Mouse (Mus musculus) neural tube, embryonic 12.5 days (tissue): ENCODE results near the gene Vmp1. TPM values are rescaled to one million over a fixed set of nuclear protein-coding genes. Genes with fewer than 3 reads are reported as not detected.

Experiments
- ATAC-seq: fragments of 200-750 bp; cut with Nextera tagmentation; 2 replicates; pipeline ENCODE4 v1.8.0; 2017; ENCODE audit warnings: low read depth, mild to moderate bottlenecking, moderate TSS enrichment, moderate library complexity; ENCODE audit not compliant: low FRiP score
- H3K27ac ChIP-seq: fragments of 300-500 bp; sonication (generic); 2 replicates; pipeline ENCODE4 v1.5.1; 2016
- H3K27me3 ChIP-seq: fragments of 300-500 bp; sonication (generic); replicated peaks from 2 replicates; pipeline ENCODE4 v1.6.1; 2016; ENCODE audit warnings: mild to moderate bottlenecking
- H3K36me3 ChIP-seq: fragments of 300-500 bp; sonication (generic); 2 replicates; pipeline ENCODE4 v1.6.1; 2016; ENCODE audit warnings: mild to moderate bottlenecking
- H3K4me1 ChIP-seq: fragments of 300-500 bp; sonication (generic); 2 replicates; pipeline ENCODE4 v1.6.1; 2016
- H3K4me2 ChIP-seq: fragments of 300-500 bp; sonication (generic); replicated peaks from 2 replicates; pipeline ENCODE4 v1.6.1; 2016; ENCODE audit warnings: mild to moderate bottlenecking
- H3K4me3 ChIP-seq: fragments of 300-500 bp; sonication (generic); 2 replicates; pipeline ENCODE4 v1.5.1; 2016
- H3K9ac ChIP-seq: fragments of 300-500 bp; sonication (generic); 2 replicates; pipeline ENCODE4 v1.6.1; 2016; ENCODE audit warnings: mild to moderate bottlenecking
- H3K9me3 ChIP-seq: fragments of 300-500 bp; sonication (generic); 2 replicates; pipeline ENCODE4 v1.6.1; 2016; ENCODE audit warnings: mild to moderate bottlenecking
- WGBS: fragments of 180-500 bp; shearing (Covaris S2); methylation state at CpG from one replicate; pipeline ENCODE4 v1.1.7; 2016; 5-methylcytosine and 5-hydroxymethylcytosine counted together
- polyA plus RNA-seq: library from polyadenylated mRNA; unstranded; fragments of >200 nt; fragmentation: Nextera tagmentation; extraction: Ambion mirVana; gene quantifications from 2 replicates; pipeline ENCODE4 v1.2.1, GENCODE M21; 2016

Vmp1 gene
- polyA plus RNA-seq, 1 experiment from 2014 or later, result 96.6 TPM

- Histone ChIP-seq H3K4me1 (no peaks in the 10 kb centered on the region), H3K27ac (no peak overlapping the region), H3K9me3 (no peaks in the 10 kb centered on the region), H3K4me3 (no peak overlapping the region), H3K4me2 (no peak overlapping the region), H3K9ac (no peak overlapping the region), H3K27me3 (no peaks in the 10 kb centered on the region), H3K36me3 (no peaks in the 10 kb centered on the region)
- ATAC-seq, result no peak
- 84% methylated on average over 6 of the region's 6 CpGs for WGBS
Observed at GRCm38 (mm10) chr11:86594188-86594876, 89.3 kb downstream of the Vmp1 start.

- 91% methylated on average over 5 of the region's 5 CpGs for WGBS
- no peak for ATAC-seq
- Histone ChIP-seq H3K9me3 (no peaks in the 10 kb centered on the region), H3K4me2 (no peak overlapping the region), H3K4me1 (no peaks in the 10 kb centered on the region), H3K27ac (no peak overlapping the region), H3K36me3 (no peaks in the 10 kb centered on the region), H3K4me3 (no peak overlapping the region), H3K27me3 (no peaks in the 10 kb centered on the region), H3K9ac (no peak overlapping the region)
Observed at GRCm38 (mm10) chr11:86593443-86593842, 90.2 kb downstream of the Vmp1 start.

- no peak for ATAC-seq
- Histone ChIP-seq H3K36me3 (no peaks in the 10 kb centered on the region), H3K27me3 (no peaks in the 10 kb centered on the region), H3K4me3 (no peak overlapping the region), H3K4me2 (no peak overlapping the region), H3K9ac (no peak overlapping the region), H3K4me1 (no peaks in the 10 kb centered on the region), H3K9me3 (no peaks in the 10 kb centered on the region), H3K27ac (no peak overlapping the region)
- WGBS, result 35% methylated on average over 3 of the region's 3 CpGs
Observed at GRCm38 (mm10) chr11:86592993-86593392, 90.6 kb downstream of the Vmp1 start.

GRCm38 (mm10) chr11:86591931-86592616 is 91.6 kb downstream of the Vmp1 start:
- Histone ChIP-seq H3K9ac (no peak overlapping the region), H3K27me3 (no peaks in the 10 kb centered on the region), H3K36me3 (no peaks in the 10 kb centered on the region), H3K4me3 (no peak overlapping the region), H3K27ac (no peak overlapping the region), H3K4me1 (peaks cover 3% of the 10 kb centered on the region; the same call in 1 of the 2 replicates), H3K4me2 (no peak overlapping the region), H3K9me3 (no peaks in the 10 kb centered on the region)
- no peak for ATAC-seq
- WGBS, result 91% methylated on average over 2 of the region's 2 CpGs

- Histone ChIP-seq H3K9ac (no peak overlapping the region), H3K9me3 (no peaks in the 10 kb centered on the region), H3K27me3 (no peaks in the 10 kb centered on the region), H3K4me3 (no peak overlapping the region), H3K36me3 (no peaks in the 10 kb centered on the region), H3K4me2 (no peak overlapping the region), H3K27ac (no peak overlapping the region), H3K4me1 (peaks cover 9% of the 10 kb centered on the region; the same call in 1 of the 2 replicates)
- 84% methylated on average over 4 of the region's 4 CpGs for WGBS
- ATAC-seq, result no peak
Observed at GRCm38 (mm10) chr11:86591301-86591845, 92.3 kb downstream of the Vmp1 start.

- H3K9ac ChIP-seq, result no peak overlapping the region
- no peak for ATAC-seq
- H3K9me3 ChIP-seq, result no peaks in the 10 kb centered on the region
- no peak overlapping the region for H3K4me3 ChIP-seq
- 93% methylated on average over 10 of the region's 10 CpGs for WGBS
- no peaks in the 10 kb centered on the region for H3K27me3 ChIP-seq
- peaks cover 9% of the 10 kb centered on the region; the same call in 1 of the 2 replicates for H3K4me1 ChIP-seq
- H3K27ac ChIP-seq, result no peak overlapping the region
- H3K36me3 ChIP-seq, result no peaks in the 10 kb centered on the region
- no peak overlapping the region for H3K4me2 ChIP-seq
Observed at GRCm38 (mm10) chr11:86590579-86590978, 93.1 kb downstream of the Vmp1 start.

- no peak overlapping the region for H3K4me3 ChIP-seq
- H3K27ac ChIP-seq, result no peak overlapping the region
- 93% methylated on average over 4 of the region's 4 CpGs for WGBS
- H3K9me3 ChIP-seq, result no peaks in the 10 kb centered on the region
- H3K27me3 ChIP-seq, result no peaks in the 10 kb centered on the region
- H3K9ac ChIP-seq, result no peak overlapping the region
- no peak overlapping the region for H3K4me2 ChIP-seq
- H3K36me3 ChIP-seq, result no peaks in the 10 kb centered on the region
- ATAC-seq, result no peak
- H3K4me1 ChIP-seq, result peaks cover 9% of the 10 kb centered on the region; the same call in 1 of the 2 replicates
Observed at GRCm38 (mm10) chr11:86590066-86590465, 93.6 kb downstream of the Vmp1 start.

GRCm38 (mm10) chr11:86588583-86589298 is 94.9 kb downstream of the Vmp1 start:
- H3K4me3 ChIP-seq, result no peak overlapping the region
- ATAC-seq, result no peak
- 93% methylated on average over 4 of the region's 4 CpGs for WGBS
- no peak overlapping the region for H3K27ac ChIP-seq
- H3K4me2 ChIP-seq, result no peak overlapping the region
- H3K27me3 ChIP-seq, result no peaks in the 10 kb centered on the region
- H3K9me3 ChIP-seq, result no peaks in the 10 kb centered on the region
- no peak overlapping the region for H3K9ac ChIP-seq
- no peaks in the 10 kb centered on the region for H3K36me3 ChIP-seq
- H3K4me1 ChIP-seq, result peaks cover 9% of the 10 kb centered on the region; the same call in 1 of the 2 replicates

- 45% methylated on average over 7 of the region's 7 CpGs for WGBS
- Histone ChIP-seq H3K27ac (no peak overlapping the region), H3K4me1 (peaks cover 9% of the 10 kb centered on the region; the same call in 1 of the 2 replicates), H3K36me3 (no peaks in the 10 kb centered on the region), H3K4me2 (no peak overlapping the region), H3K9ac (no peak overlapping the region), H3K4me3 (no peak overlapping the region), H3K27me3 (no peaks in the 10 kb centered on the region), H3K9me3 (no peaks in the 10 kb centered on the region)
- no peak for ATAC-seq
Observed at GRCm38 (mm10) chr11:86587830-86588229, 95.8 kb downstream of the Vmp1 start.

GRCm38 (mm10) chr11:86586868-86587792 is 96.5 kb downstream of the Vmp1 start:
- no peaks in the 10 kb centered on the region for H3K27me3 ChIP-seq
- H3K4me3 ChIP-seq, result no peak overlapping the region
- ATAC-seq, result no peak
- H3K27ac ChIP-seq, result no peak overlapping the region
- peak overlapping the region; percentile 41 for H3K4me2 ChIP-seq
- H3K4me1 ChIP-seq, result peaks cover 9% of the 10 kb centered on the region; the same call in 1 of the 2 replicates
- H3K9me3 ChIP-seq, result no peaks in the 10 kb centered on the region
- WGBS, result 10% methylated on average over 15 of the region's 15 CpGs
- H3K36me3 ChIP-seq, result no peaks in the 10 kb centered on the region
- H3K9ac ChIP-seq, result 0 out of 2 replicates have a peak overlapping the region, but pooled peaks have one; percentile 21

GRCm38 (mm10) chr11:86586177-86586867 is 97.3 kb downstream of the Vmp1 start:
- ATAC-seq, result no peak
- Histone ChIP-seq H3K4me1 (peaks cover 9% of the 10 kb centered on the region; the same call in 1 of the 2 replicates), H3K4me2 (peak overlapping the region; percentile 41), H3K9me3 (no peaks in the 10 kb centered on the region), H3K4me3 (0 out of 2 replicates have a peak overlapping the region, but pooled peaks have one; percentile 1), H3K9ac (no peak overlapping the region), H3K36me3 (no peaks in the 10 kb centered on the region), H3K27ac (no peak overlapping the region), H3K27me3 (no peaks in the 10 kb centered on the region)
- WGBS, result 27% methylated on average over 12 of the region's 12 CpGs
